Mouse (Mus musculus) left cerebral cortex, adult 9 months (tissue): ENCODE results near the gene Sppl2a.
"Not testable (repeated sequence)": the region's sequence is repeated elsewhere in the genome, so short reads cannot be mapped to it uniquely, and the experiment has no call there.

ENCODE experiments used
- DNase-seq, 2 experiments: peaks; one replicate each; pipeline ENCODE4 v3.0.0; 2022; ENCODE audit warnings: low spot score in 2 of 2

Sppl2a gene

GRCm38 (mm10) chr2:126894245-126894644, 38.8 kb downstream of the Sppl2a start:
- DNase-seq, result no peak

GRCm38 (mm10) chr2:126892316-126892715, 40.7 kb downstream of the Sppl2a start:
- DNase-seq, result no peak

DNA sequence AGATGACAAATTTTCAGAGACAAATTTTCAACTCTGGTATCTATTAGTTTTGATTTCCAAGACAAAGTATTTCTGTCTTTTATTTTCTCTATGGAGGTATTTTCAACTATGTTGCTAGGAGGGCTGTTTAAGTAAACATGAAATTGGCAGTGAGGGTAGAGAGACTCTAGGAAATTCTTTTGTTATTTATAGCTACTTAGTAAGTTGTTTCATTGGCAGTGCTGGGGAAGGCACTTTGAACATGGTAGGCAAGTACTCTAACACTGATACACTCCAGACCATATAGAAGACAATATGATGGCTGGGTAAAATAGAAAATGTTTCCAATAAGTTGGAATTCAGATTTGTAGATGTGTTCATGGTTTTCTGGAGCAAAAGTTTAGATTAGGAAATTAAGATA, 41.3 kb downstream of the Sppl2a start:
- no peak for DNase-seq

GRCm38 (mm10) chr2:126887141-126887540, 45.9 kb downstream of the Sppl2a start:
- DNase-seq, result no peak

- no peak for DNase-seq
Measured at GRCm38 (mm10) chr2:126885871-126886270, 47.2 kb downstream of the Sppl2a start.

DNA sequence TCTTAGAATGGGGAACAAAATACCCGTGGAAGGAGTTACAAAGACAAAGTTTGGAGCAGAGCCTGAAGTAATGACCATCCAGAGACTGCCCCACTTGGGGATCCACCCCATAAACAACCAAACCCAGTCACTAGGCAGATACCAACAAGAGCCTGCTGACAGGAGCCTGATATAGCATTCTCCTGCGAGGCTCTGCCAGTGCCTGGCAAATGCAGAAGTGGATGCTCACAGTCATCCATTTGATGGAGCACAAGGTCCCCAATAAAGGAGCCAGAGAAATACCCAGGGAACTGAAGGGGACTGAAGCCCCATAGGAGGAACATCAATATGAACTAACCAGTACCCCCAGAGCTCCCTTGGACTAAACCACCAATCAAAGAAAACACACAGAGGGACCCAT, 50.3 kb downstream of the Sppl2a start:
- DNase-seq, result not testable (repeated sequence)

DNA sequence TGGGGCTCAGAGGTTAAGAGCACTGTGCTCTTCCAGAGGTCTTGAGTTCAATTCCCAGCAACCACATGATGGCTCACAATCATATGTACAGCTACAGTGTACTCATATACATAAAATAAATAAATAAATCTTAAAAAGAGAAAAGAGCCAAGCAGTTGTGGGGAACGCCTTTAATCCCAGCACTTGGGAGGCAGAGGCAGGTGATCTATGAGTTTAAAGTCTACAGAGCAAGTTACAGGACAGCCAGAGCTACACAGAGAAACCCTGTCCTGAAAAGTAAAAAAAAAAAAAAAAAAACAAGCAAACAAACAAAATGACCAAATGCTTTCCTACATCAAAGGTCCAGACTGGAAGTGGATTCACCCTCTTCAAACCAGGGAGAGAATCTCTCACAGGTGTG, 55.0 kb downstream of the Sppl2a start:
- no peak for DNase-seq

DNA sequence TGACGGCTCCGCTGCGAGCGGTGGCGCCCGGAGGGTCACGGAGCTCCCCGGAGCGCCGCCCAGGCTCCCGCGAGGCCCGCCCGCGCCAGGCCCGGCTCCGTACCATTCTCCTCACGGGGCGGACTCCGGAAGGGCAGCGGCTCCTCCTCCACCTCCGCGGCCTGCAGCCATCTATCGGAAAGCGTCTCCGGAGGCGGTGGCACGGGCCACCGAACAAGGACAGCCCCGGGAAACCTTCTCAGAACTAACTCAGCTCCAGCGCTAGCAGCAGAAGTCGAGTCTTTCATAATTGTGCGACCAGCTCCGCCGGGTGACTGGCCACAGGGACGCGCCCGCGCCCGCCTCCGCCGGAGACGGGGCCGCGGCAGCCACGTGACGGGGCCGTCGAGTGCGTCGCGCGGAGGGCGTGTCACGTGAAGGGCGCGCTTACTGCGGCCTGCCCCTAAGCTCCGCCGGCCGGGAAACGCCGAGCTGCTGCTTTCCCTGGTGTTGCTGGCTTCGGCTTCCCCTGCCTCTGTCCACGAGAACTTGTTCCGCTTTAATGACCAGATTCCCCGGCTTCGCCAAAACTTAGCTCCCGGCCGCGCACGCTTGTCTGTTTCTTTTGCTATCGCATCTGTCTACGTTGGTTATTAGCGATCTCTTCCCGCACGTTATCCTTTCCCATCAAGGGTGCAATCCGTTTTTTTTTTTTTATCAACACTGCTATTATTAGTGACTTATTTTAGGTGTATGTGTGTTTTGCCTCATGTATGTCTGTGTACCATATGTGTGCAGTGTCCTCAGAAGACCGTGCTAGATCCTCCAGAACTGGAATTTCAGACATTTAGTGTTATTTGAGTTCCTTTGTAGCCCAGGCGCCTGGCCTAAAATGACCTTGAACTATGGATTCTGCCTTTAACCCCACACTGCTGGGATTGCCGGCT, 56.9 kb downstream of the Sppl2a start, which contains the start of gene Trpm7:
Trpm7 (minus strand) TSS at position 360 of the 926 bp plus-strand sequence.
- peak; percentile 86 to 91 for DNase-seq

- peak in 1 of 2 experiments; percentile 38 for DNase-seq
Measured at GRCm38 (mm10) chr2:126875516-126875835, 57.6 kb downstream of the Sppl2a start.

GRCm38 (mm10) chr2:126874809-126875515, 58.1 kb downstream of the Sppl2a start:
- no peak for DNase-seq

DNA sequence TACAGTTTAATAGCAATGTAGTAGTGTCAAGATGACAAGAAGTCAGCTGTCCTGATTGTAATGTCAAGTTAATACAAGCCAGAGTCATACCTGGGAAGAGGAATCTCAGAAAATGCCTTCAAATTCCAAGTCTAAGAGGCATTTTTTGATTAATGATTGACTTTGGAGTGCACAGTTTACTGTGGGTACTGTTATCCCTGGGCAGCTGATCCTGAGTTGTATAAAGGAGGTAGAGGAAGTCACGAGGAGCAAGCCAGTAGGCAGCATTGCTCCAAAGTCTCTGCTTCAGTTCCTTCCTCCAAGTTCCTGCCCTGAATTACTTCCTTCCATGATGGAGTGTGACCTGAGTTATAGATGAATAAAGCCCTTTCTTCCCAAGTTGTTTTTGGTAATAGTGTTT, 66.7 kb downstream of the Sppl2a start:
- DNase-seq, result no peak

DNA sequence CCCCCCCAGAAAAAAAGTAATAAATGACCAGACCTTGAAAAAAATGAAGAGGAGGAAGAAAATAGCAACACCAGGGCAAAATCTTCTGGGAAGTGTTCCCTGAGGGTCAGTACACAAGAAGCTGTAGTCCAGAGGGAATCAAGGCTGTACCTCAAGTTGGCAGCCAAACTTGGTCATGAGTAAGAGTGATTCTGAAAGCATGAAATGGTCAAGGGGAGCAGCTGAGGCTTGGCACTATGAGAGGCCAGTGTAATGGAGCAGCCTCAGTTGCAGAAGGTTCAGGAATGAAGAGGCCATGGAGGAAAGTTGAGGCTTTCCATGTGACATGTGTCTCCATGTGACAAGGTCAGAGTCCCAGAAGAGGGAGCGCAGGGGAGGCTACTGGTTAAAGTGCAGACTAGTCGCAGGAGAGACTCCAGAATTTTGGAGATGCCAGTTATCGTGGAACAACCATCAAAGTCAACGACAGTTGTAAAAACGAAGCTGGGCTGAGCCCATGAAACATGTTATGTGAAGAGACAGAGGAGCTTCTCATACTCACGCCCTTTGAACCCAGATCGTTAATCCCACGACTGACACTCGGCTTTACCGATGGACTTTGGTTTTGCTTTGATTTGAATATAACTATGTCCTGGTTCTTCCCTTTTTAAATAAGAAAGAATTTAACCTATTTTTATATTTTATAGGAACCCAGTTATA, 67.4 kb downstream of the Sppl2a start:
- no peak for DNase-seq

DNA sequence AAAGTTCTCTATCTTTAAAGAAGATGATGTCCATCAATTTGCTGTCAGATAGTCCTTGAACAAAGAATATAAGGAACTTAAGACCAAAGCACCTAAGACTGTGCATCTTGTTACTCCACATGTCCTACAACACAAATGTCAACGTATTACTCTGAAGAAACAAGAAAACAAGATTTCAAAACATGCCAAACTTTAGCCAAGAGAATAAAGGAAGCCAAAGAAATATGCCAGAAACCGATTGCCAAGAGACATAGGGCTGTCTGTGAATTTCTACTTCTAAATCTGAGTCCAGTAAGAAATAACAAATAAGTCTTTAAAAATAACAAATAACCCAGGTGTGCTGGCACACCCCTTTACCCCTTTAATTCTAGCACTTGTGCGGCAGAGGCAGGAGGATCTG, 68.0 kb downstream of the Sppl2a start:
- DNase-seq, result no peak

GRCm38 (mm10) chr2:126844751-126845150, 88.3 kb downstream of the Sppl2a start:
- no peak for DNase-seq
